Mouse (Mus musculus) kidney, embryonic 16.5 days (tissue): ENCODE measurements around the gene Cxcl12. TPM values are rescaled to one million over a fixed set of nuclear protein-coding genes. Genes with fewer than 3 reads are reported as not detected.
A peak's percentile ranks its signal among the peaks of the same experiment; 100 is the strongest.

Source experiments
- ATAC-seq: fragments of 200-750 bp; cut with Nextera tagmentation; 2 replicates; pipeline ENCODE4 v1.8.0; 2017; ENCODE audit warnings: moderate TSS enrichment; ENCODE audit not compliant: low FRiP score, low TSS enrichment
- H3K27ac ChIP-seq: fragments of 300-500 bp; sonication (generic); 2 replicates; pipeline ENCODE4 v1.5.1; 2014; ENCODE audit warnings: low read length
- H3K27me3 ChIP-seq: fragments of 300-500 bp; sonication (generic); 2 replicates; pipeline ENCODE4 v1.6.1; 2014; ENCODE audit warnings: low read length, control low read depth, mixed read lengths; ENCODE audit not compliant: insufficient read depth
- H3K36me3 ChIP-seq: fragments of 300-500 bp; sonication (generic); 2 replicates; pipeline ENCODE4 v1.6.1; 2014; ENCODE audit warnings: low read length, control low read depth, mixed read lengths; ENCODE audit not compliant: insufficient read depth
- H3K4me1 ChIP-seq: fragments of 300-500 bp; sonication (generic); 2 replicates; pipeline ENCODE4 v1.6.1; 2014; ENCODE audit warnings: low read length, control low read depth, mixed read lengths; ENCODE audit not compliant: insufficient read depth
- H3K4me2 ChIP-seq: fragments of 300-500 bp; sonication (generic); replicated peaks from 2 replicates; pipeline ENCODE4 v1.6.1; 2014; ENCODE audit warnings: low read depth, low read length
- H3K4me3 ChIP-seq: fragments of 300-500 bp; sonication (generic); 2 replicates; pipeline ENCODE4 v1.5.1; 2014; ENCODE audit warnings: mild to moderate bottlenecking, low read length
- H3K9ac ChIP-seq: fragments of 300-500 bp; sonication (generic); replicated peaks from 2 replicates; pipeline ENCODE4 v1.6.1; 2014; ENCODE audit warnings: low read length
- H3K9me3 ChIP-seq: fragments of 300-500 bp; sonication (generic); 2 replicates; pipeline ENCODE4 v1.6.1; 2016; ENCODE audit warnings: low read length, control low read depth
- whole genome bisulfite sequencing: fragments of 180-500 bp; shearing (Covaris S2); extraction: QIAGEN DNeasy Blood & Tissue Kit; methylation state at CpG from one replicate; pipeline ENCODE4 v1.1.7; 2014; 5-methylcytosine and 5-hydroxymethylcytosine counted together
- polyA plus RNA-seq: library from polyadenylated mRNA; unstranded; fragments of >200 nt; fragmentation: Nextera tagmentation; extraction: Ambion mirVana; gene quantifications from 2 replicates; pipeline ENCODE4 v1.2.1, GENCODE M21; 2015

Cxcl12 gene
- polyA plus RNA-seq, 1 experiment from 2014 or later = 162 TPM

DNA sequence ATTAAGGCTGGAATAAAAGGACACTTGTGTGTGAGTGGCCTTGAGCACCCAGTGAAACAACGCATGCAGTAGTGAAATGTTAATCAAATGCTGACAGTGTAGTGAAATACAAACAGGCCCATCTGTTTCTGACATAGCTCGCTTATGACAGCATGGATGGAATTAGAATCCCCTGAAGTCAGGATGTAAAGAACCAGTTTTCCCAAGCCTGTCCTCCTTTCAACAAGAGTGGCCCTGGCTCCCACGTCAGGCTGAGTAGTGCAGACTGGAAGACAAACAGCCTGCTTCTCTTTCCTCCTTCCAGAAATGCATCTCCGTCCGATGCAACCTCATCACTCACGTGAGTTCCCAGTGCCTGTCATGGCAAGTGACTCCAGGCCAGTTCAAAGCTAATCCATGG lies 42.2 kb downstream of the Cxcl12 start:
- 56% methylated on average over 6 of the region's 6 CpGs for WGBS
- ATAC-seq = no peak
- no peaks in the 10 kb centered on the region for H3K36me3 ChIP-seq
- no peak overlapping the region for H3K9ac ChIP-seq
- H3K9me3 ChIP-seq = no peaks in the 10 kb centered on the region
- H3K4me1 ChIP-seq = no peaks in the 10 kb centered on the region
- no peak overlapping the region for H3K4me2 ChIP-seq
- H3K27ac ChIP-seq = no peak overlapping the region
- no peak overlapping the region for H3K4me3 ChIP-seq
- no peaks in the 10 kb centered on the region for H3K27me3 ChIP-seq

DNA sequence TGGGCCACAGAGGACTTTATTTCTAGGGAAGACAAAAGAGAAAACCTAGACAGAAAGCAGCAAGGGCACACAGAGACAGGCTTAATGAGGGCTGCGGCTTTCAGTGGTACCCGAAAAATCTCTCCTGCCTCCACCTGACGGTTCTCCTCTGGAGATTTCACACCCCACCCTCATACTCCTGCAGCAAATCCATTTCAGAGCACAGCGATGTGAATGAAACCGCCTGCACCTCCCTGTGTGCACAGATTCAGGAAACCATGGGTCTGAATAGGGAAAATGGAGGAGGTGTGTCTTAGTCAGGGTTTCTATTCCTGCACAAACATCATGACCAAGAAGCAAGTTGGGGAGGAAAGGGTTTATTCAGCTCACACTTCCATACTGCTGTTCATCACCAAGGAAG lies 46.2 kb downstream of the Cxcl12 start:
- no peak overlapping the region for H3K4me3 ChIP-seq
- ATAC-seq = no peak

DNA sequence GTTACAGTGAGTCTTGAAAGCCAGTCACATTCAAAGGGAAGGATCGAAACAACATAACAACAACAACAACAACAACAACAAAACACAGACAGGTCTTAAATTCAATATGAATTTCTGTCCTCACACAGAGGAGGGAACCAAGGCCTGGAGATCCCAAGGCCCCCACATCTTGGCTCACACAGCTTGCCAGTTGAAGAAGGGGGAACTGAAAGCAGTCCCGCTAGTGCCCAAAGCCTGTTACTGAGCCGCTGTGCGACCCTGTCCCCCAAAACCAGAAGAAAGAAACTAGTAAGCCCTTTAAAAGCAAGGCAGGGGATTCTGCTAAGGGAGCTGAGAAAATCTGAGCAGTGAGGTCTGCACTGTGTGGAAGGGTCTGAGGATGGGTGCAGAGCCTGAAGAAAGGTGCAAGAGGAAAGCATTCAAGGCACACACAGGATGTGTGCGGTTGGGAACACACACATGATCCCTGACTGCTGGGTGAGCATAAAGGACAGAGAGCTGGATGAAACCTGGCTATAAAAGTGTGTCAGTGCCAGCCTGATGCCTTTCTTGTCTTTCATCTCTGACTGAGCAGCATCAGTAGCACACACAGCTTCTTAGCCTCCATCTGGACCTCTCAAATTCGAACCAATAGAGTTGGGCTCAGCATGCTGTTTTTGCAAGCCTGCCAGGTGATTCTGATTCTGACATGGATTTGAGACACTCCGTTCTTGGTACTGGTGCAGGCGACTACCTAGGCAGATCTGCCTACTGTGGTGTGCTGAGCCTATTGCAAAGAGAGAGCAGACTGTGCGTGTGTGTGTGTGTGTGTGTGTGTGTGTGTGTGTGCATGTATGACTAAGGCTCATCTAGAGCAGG lies 50.3 kb downstream of the Cxcl12 start:
- peaks cover 13% of the 10 kb centered on the region for H3K4me1 ChIP-seq
- H3K4me2 ChIP-seq = no peak overlapping the region
- no peaks in the 10 kb centered on the region for H3K9me3 ChIP-seq
- no peak overlapping the region for H3K9ac ChIP-seq
- H3K4me3 ChIP-seq = no peak overlapping the region
- 0 out of 2 replicates have a peak overlapping the region, but pooled peaks have one; percentile 3 for H3K27ac ChIP-seq
- no peaks in the 10 kb centered on the region for H3K36me3 ChIP-seq
- 0 out of 2 replicates have a peak, but pooled peaks have one; percentile 31 for ATAC-seq
- no peaks in the 10 kb centered on the region for H3K27me3 ChIP-seq
- 83% methylated on average over 9 of the region's 9 CpGs for WGBS

More for the DNA sequence above, 46.2 kb downstream of the Cxcl12 start:
- WGBS = 87% methylated on average over 5 of the region's 5 CpGs
- H3K27me3 ChIP-seq = no peaks in the 10 kb centered on the region
- no peak overlapping the region for H3K4me2 ChIP-seq
- H3K27ac ChIP-seq = no peak overlapping the region
- peaks cover 7% of the 10 kb centered on the region; the same call in 1 of the 2 replicates for H3K4me1 ChIP-seq
- H3K9ac ChIP-seq = no peak overlapping the region
- no peaks in the 10 kb centered on the region for H3K9me3 ChIP-seq
- no peaks in the 10 kb centered on the region for H3K36me3 ChIP-seq

- Histone ChIP-seq H3K9ac (no peak overlapping the region), H3K4me1 (peaks cover 13% of the 10 kb centered on the region), H3K4me3 (no peak overlapping the region), H3K27ac (peak overlapping the region; percentile 3; the same call in 1 of the 2 replicates), H3K27me3 (no peaks in the 10 kb centered on the region), H3K36me3 (no peaks in the 10 kb centered on the region), H3K9me3 (no peaks in the 10 kb centered on the region), H3K4me2 (no peak overlapping the region)
- ATAC-seq = 0 out of 2 replicates have a peak, but pooled peaks have one; percentile 42
- WGBS = 45% methylated on average over 3 of the region's 3 CpGs
These were observed 51.0 kb downstream of the Cxcl12 start for GRCm38 (mm10) chr6:117219300-117219680.

- Histone ChIP-seq H3K9ac (no peak overlapping the region), H3K36me3 (no peaks in the 10 kb centered on the region), H3K27me3 (no peaks in the 10 kb centered on the region), H3K4me2 (no peak overlapping the region), H3K4me1 (peaks cover 13% of the 10 kb centered on the region), H3K27ac (no peak overlapping the region), H3K4me3 (no peak overlapping the region), H3K9me3 (no peaks in the 10 kb centered on the region)
- 69% methylated on average over 7 of the region's 7 CpGs for WGBS
- 0 out of 2 replicates have a peak, but pooled peaks have one; percentile 42 for ATAC-seq
These were observed 51.7 kb downstream of the Cxcl12 start for GRCm38 (mm10) chr6:117219911-117220481.

- Histone ChIP-seq H3K4me1 (peaks cover 13% of the 10 kb centered on the region), H3K9me3 (no peaks in the 10 kb centered on the region), H3K36me3 (no peaks in the 10 kb centered on the region), H3K9ac (no peak overlapping the region), H3K27ac (peak overlapping the region; percentile 28; the same call in 1 of the 2 replicates), H3K4me2 (no peak overlapping the region), H3K4me3 (no peak overlapping the region), H3K27me3 (no peaks in the 10 kb centered on the region)
- WGBS = 32% methylated on average over 11 of the region's 11 CpGs
- no peak for ATAC-seq
These were observed 52.6 kb downstream of the Cxcl12 start for GRCm38 (mm10) chr6:117220831-117221345.
